Mouse (Mus musculus) small intestine, adult 2 months (tissue): Measurements from ENCODE around the gene Sh3d19. TPM values are rescaled to one million over a fixed set of nuclear protein-coding genes. Genes with fewer than 3 reads are reported as not detected.
"Not testable (repeated sequence)": the region's sequence is repeated elsewhere in the genome, so short reads cannot be mapped to it uniquely, and the experiment has no call there.

ENCODE experiments used
- H3K27ac ChIP-seq: fragments of 200-500 bp; 2 replicates; pipeline ENCODE4 v1.5.1; 2012; ENCODE audit warnings: low read depth, low read length, control low read depth, inconsistent platforms; ENCODE audit not compliant: insufficient read depth
- H3K27me3 ChIP-seq: fragments of 200-500 bp; 2 replicates; pipeline ENCODE4 v1.6.1; 2012; ENCODE audit warnings: mild to moderate bottlenecking, moderate library complexity, low read length, inconsistent platforms; ENCODE audit not compliant: control insufficient read depth, insufficient read depth
- H3K36me3 ChIP-seq: fragments of 200-500 bp; 2 replicates; pipeline ENCODE4 v1.6.1; 2012; ENCODE audit warnings: mild to moderate bottlenecking, low read length, control low read depth, inconsistent platforms; ENCODE audit not compliant: control insufficient read depth, insufficient read depth
- H3K4me1 ChIP-seq: fragments of 200-500 bp; 2 replicates; pipeline ENCODE4 v1.6.1; 2012; ENCODE audit warnings: low read length, inconsistent platforms, mixed read lengths; ENCODE audit not compliant: control insufficient read depth, insufficient read depth, insufficient read length
- H3K4me3 ChIP-seq: fragments of 200-500 bp; 2 replicates; pipeline ENCODE4 v1.5.1; 2012; ENCODE audit warnings: low read depth, mild to moderate bottlenecking, control low read depth, inconsistent platforms, low read length, moderate library complexity
- CTCF ChIP-seq: fragments of 200-500 bp; IDR thresholded peaks from 2 replicates; pipeline ENCODE4 v1.5.1; 2012; ENCODE audit warnings: low read depth, mild to moderate bottlenecking, control low read depth, inconsistent platforms, low read length, moderate library complexity, mixed read lengths; ENCODE audit not compliant: insufficient replicate concordance, insufficient read length; ENCODE audit errors: extremely low read depth
- POLR2A ChIP-seq: fragments of 200-500 bp; IDR thresholded peaks from 2 replicates; pipeline ENCODE4 v1.6.1; 2012; ENCODE audit warnings: low read depth, mild to moderate bottlenecking, control low read depth, inconsistent platforms, low read length, moderate library complexity
- WGBS: fragments of 180-500 bp; shearing (Covaris S2); methylation state at CpG from one replicate; pipeline ENCODE4 v1.1.7; 2018; 5-methylcytosine and 5-hydroxymethylcytosine counted together
- polyA plus RNA-seq: library from polyadenylated mRNA; depleted of rRNA; stranded (reverse); fragments of >200 nt; gene quantifications from 2 replicates; pipeline ENCODE4 v1.2.3, GENCODE M21; 2012

Gene Sh3d19
- polyA plus RNA-seq, 1 experiment: 205 TPM

DNA sequence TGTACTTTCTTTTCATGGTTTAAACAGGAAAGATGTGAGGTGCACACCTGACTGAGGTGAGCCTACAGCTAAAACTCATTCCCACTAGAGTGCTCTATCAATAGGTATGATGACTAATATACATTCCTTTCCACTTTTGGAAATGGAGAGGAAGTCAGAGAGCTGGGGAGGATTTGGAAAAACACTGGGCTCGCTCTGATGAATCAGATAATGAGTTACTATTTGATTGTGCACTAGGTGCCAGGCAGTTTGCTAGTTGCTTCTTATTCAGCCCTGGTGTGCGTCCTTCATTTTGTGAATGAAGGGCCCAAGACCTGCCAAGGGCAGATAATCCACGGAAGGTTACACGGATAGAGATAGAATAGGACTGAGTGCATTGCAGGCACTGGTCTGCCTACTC is 9.1 kb downstream of the Sh3d19 start:
- WGBS: 84% methylated on average over 4 of the region's 4 CpGs
- H3K4me1 ChIP-seq: peaks cover 6% of the 10 kb centered on the region; the same call in 1 of the 2 replicates

DNA sequence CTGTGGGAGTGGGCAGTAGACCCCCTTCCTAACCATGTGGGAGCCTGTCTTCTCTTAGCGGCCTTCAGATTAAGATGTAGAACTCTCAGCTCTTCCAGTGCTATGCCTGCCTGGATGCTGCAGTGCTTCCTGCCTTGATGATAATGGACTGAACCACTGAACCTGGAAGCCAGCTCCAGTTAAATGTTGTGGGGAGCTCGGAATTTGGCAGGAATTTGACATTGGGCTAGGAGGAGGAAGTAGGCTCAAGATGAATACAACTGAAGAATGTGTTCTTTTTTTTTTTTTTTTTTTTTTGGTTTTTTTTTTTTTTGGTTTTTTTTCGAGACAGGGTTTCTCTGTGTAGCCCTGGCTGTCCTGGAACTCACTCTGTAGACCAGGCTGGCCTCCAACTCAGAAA is 10.9 kb downstream of the Sh3d19 start:
- H3K27ac ChIP-seq: not testable (repeated sequence)

More for the DNA sequence above, 9.1 kb downstream of the Sh3d19 start:
- no peaks in the 10 kb centered on the region for H3K27me3 ChIP-seq
- H3K4me3 ChIP-seq: no peak overlapping the region
- TF ChIP-seq CTCF (no peak), POLR2A (no peak)
- H3K36me3 ChIP-seq: peaks cover 9% of the 10 kb centered on the region
- no peak overlapping the region for H3K27ac ChIP-seq

DNA sequence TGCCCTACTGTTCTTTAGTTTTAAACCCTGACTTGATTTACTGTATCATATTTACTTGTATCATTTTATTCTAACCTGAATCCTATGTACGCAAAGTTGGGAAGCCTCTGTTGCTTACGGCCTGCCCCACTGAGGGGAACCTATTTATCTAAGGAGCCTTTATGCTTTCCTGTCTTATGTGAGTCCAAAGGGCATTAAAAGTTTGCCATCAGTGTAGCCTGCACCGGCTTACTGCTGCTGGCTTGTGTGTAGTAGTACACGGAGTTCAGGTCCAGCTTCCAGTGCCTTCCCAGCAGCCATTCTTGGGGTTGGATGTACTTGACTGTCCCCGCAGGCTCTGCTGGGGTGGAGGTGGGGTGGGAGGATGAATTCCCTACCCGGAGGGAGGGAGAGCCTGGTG is 13.6 kb downstream of the Sh3d19 start:
- H3K27ac ChIP-seq: no peak overlapping the region
- WGBS: 31% methylated on average over 6 of the region's 6 CpGs
- TF ChIP-seq POLR2A: no peak
- TF ChIP-seq CTCF: no peak
- peaks cover 12% of the 10 kb centered on the region; the same call in 1 of the 2 replicates for H3K4me1 ChIP-seq
- H3K27me3 ChIP-seq: no peaks in the 10 kb centered on the region
- H3K36me3 ChIP-seq: peaks cover 8% of the 10 kb centered on the region; the same call in 1 of the 2 replicates
- no peak overlapping the region for H3K4me3 ChIP-seq

More for the DNA sequence above, 10.9 kb downstream of the Sh3d19 start:
- H3K4me1 ChIP-seq, H3K36me3 ChIP-seq, H3K27me3 ChIP-seq, H3K4me3 ChIP-seq: not testable (repeated sequence)
- 81% methylated on average over 3 of the region's 3 CpGs for WGBS

DNA sequence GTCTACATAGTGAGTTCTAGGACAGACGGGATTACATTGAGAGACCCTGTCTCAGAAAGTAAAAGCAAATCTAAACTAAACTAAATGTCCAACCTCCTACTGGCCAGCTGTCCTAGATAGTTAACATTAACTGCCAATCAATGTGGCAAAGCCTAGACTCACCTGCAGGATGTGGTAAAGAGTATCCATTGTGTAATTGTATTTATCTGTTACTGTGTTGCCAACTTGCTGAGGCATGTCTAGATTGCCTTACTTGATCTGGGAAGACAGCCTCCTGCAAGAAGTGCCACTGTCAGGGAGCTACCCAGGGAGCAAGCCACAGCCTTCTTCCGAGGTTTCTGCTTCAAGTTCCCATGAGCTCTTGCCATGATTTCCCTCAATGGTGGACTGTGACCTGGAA is 16.3 kb downstream of the Sh3d19 start:
- H3K27me3 ChIP-seq: no peaks in the 10 kb centered on the region
- H3K4me3 ChIP-seq: no peak overlapping the region
- H3K4me1 ChIP-seq: peaks cover 22% of the 10 kb centered on the region; the same call in 1 of the 2 replicates
- peaks cover 2% of the 10 kb centered on the region; the same call in 1 of the 2 replicates for H3K36me3 ChIP-seq
- no peak overlapping the region for H3K27ac ChIP-seq
- TF ChIP-seq POLR2A: no peak
- no peak for TF ChIP-seq CTCF
- WGBS: 84% methylated on average over 2 of the region's 2 CpGs

DNA sequence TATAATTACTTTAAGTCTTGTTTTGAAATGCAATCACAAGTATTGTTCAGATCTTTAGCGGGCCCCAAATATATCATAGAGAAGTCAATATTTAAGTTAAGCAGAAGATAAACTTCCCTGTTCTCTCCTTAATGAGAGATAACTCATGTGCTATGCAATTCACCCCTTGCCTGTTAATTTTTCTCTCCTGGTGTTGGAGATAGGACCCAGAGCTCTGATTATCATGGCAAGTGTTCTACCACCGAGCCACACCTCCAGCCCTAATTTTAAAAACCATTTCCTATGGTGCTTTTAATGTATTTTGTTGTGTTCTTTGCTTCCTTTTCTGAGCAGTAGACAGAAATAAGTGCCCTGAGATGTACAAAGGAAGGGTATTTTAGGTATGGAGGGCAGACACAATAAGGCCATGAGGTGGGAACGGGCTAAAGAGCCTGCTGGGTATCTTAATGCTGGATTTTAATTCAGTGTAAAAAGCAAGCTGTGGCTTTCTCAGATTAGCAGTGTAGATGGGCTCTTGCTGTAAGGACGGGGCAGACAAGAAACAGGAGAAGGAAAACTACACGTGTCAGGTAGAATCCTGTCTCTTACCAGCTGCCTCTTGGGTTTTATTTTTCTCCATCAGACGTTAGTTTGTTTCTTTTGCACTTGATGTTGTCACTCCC is 20.4 kb downstream of the Sh3d19 start:
- H3K4me3 ChIP-seq: no peak overlapping the region
- WGBS: 41% methylated on average over 6 of the region's 6 CpGs

DNA sequence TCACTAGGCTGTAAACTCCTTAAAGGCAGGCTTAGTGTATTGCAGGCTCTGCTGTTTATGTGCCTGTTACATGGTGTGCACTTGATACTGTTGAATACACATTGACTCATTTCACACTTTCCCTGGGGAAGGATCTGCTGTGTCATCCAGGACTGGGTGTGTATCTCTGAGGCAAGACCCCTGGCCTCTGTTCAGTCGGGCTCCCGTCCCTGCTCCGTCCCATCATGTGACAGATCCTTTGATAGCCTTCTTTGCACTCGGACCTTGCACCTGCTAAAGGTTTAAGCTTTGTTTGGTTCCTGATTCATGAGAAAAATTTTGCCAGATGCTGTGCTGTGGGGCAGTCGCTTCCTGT is 20.9 kb downstream of the Sh3d19 start:
- no peak for TF ChIP-seq CTCF
- 32% methylated on average over 5 of the region's 5 CpGs for WGBS

More for the DNA sequence above, 20.4 kb downstream of the Sh3d19 start:
- Histone ChIP-seq H3K27ac (peak overlapping the region; percentile 47; the same call in 1 of the 2 replicates), H3K36me3 (peaks cover 2% of the 10 kb centered on the region; the same call in 1 of the 2 replicates), H3K27me3 (no peaks in the 10 kb centered on the region), H3K4me1 (peaks cover 17% of the 10 kb centered on the region; the same call in 1 of the 2 replicates)
- TF ChIP-seq POLR2A: no peak
- no peak for TF ChIP-seq CTCF

DNA sequence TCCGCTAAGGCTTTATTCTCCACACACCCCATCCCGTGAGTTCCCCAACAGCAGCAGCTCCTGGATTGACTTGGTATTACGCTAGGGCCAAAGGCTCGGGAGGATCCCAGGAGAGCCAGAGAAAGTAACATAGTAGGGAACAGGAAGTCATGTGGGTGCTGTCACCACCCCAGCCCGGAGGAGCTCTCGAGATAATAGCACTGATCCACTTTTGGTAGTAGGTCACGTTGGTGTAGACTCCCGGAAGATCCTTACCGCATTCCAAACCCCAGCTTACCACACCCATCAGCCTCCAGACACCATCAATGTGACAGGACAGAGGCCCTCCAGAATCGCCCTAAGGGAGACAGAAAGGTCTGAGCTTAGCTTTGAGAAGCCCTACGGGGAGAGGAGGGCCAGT is 22.8 kb downstream of the Sh3d19 start:
- Histone ChIP-seq H3K4me1 (peaks cover 14% of the 10 kb centered on the region; the same call in 1 of the 2 replicates), H3K4me3 (no peak overlapping the region), H3K36me3 (no peaks in the 10 kb centered on the region), H3K27ac (no peak overlapping the region), H3K27me3 (no peaks in the 10 kb centered on the region)
- TF ChIP-seq POLR2A (no peak), CTCF (no peak)
- WGBS: 49% methylated on average over 11 of the region's 11 CpGs

More for the DNA sequence above, 20.9 kb downstream of the Sh3d19 start:
- Histone ChIP-seq H3K27me3 (no peaks in the 10 kb centered on the region), H3K36me3 (peaks cover 2% of the 10 kb centered on the region; the same call in 1 of the 2 replicates), H3K27ac (peak overlapping the region; percentile 49; the same call in 1 of the 2 replicates), H3K4me3 (no peak overlapping the region), H3K4me1 (peaks cover 17% of the 10 kb centered on the region; the same call in 1 of the 2 replicates)
